Mouse (Mus musculus): Measurements from ENCODE around the gene Cxcr3.

DNA sequence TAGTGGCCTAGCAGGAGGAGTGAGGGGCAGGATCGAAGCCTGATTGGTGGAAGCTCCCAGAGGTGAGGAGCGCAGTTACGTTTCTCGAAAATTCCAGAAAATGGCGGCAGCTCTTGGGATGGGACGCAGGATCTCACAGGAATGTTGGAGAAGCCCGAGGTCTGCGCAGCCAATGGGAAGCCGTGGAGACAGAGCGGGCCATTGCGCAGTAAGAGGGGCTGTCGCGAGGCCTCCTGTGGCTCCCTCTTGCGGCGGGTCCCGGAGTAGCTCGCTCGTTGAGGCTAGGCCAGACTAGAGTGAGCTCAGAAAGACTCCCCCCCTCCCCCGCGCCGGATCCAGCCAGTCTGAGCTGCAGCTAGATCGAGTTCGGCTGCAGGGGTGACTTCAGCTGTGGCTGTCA lies 35.8 kb downstream of the Cxcr3 start:
- TF ChIP-seq ZC3H11A (IDR thresholded peaks at IDR 0.05; ENCODE audit: borderline replicate concordance, low read depth, low read length) (no peak), MAFK (IDR thresholded peaks at IDR 0.05; ENCODE audit: insufficient read depth, low read depth, low read length) (no peak)

All from ES-E14 (cell line).